Mouse (Mus musculus): ENCODE data around the gene Upk3b. TPM values are rescaled to one million over a fixed set of nuclear protein-coding genes. Genes with fewer than 3 reads are reported as not detected.
"Not testable (repeated sequence)": the region's sequence is repeated elsewhere in the genome, so short reads cannot be mapped to it uniquely, and the experiment has no call there.

The Upk3b gene
- polyA plus RNA-seq, 1 experiment from 2014 or later = 27.8 TPM

GRCm38 (mm10) chr5:136035285-136035684 is 3.0 kb upstream of the Upk3b start:
- H3K36me3 ChIP-seq = peaks cover 17% of the 10 kb centered on the region; the same call in 1 of the 2 replicates
- no peak overlapping the region for H3K27ac ChIP-seq
- H3K9me3 ChIP-seq (replicated peaks) = no peaks in the 10 kb centered on the region
- peaks cover 4% of the 10 kb centered on the region; the same call in 1 of the 2 replicates for H3K4me1 ChIP-seq (replicated peaks)
- no peak overlapping the region for H3K9ac ChIP-seq
- 80% methylated on average over 1 of the region's 1 CpGs for WGBS
- H3K27me3 ChIP-seq = no peaks in the 10 kb centered on the region
- no peak overlapping the region for H3K4me3 ChIP-seq
- no peak for ATAC-seq (replicated peaks; ENCODE audit: insufficient number of reproducible peaks, insufficient read depth, low FRiP score, low read depth)
- H3K4me2 ChIP-seq = no peak overlapping the region

- Histone ChIP-seq H3K27me3 (no peaks in the 10 kb centered on the region), H3K9ac (no peak overlapping the region), H3K9me3 (replicated peaks) (no peaks in the 10 kb centered on the region), H3K36me3 (peaks cover 5% of the 10 kb centered on the region; the same call in 1 of the 2 replicates), H3K4me1 (replicated peaks) (peaks cover 4% of the 10 kb centered on the region; the same call in 1 of the 2 replicates), H3K4me3 (no peak overlapping the region), H3K4me2 (no peak overlapping the region), H3K27ac (no peak overlapping the region)
- WGBS = 90% methylated on average over 1 of the region's 1 CpGs
- ATAC-seq (replicated peaks; ENCODE audit: insufficient number of reproducible peaks, insufficient read depth, low FRiP score, low read depth) = no peak
Measured at GRCm38 (mm10) chr5:136036667-136037066, 1.6 kb upstream of the Upk3b start.

GRCm38 (mm10) chr5:136040210-136040609 is 1.9 kb downstream of the Upk3b start:
- no peak for ATAC-seq (replicated peaks; ENCODE audit: insufficient number of reproducible peaks, insufficient read depth, low FRiP score, low read depth)
- Histone ChIP-seq H3K4me2 (peak overlapping the region; percentile 17), H3K4me1 (replicated peaks) (peaks cover 4% of the 10 kb centered on the region; the same call in 1 of the 2 replicates), H3K27me3 (no peaks in the 10 kb centered on the region), H3K4me3 (no peak overlapping the region), H3K36me3 (no peaks in the 10 kb centered on the region), H3K9me3 (replicated peaks) (no peaks in the 10 kb centered on the region), H3K27ac (no peak overlapping the region), H3K9ac (no peak overlapping the region)
- WGBS = 40% methylated on average over 5 of the region's 5 CpGs

GRCm38 (mm10) chr5:136041260-136041659 is 3.0 kb downstream of the Upk3b start:
- 51% methylated on average over 2 of the region's 2 CpGs for WGBS
- Histone ChIP-seq H3K4me3 (no peak overlapping the region), H3K9ac (no peak overlapping the region), H3K4me1 (replicated peaks) (peaks cover 4% of the 10 kb centered on the region; the same call in 1 of the 2 replicates), H3K4me2 (no peak overlapping the region), H3K27me3 (no peaks in the 10 kb centered on the region), H3K36me3 (no peaks in the 10 kb centered on the region), H3K9me3 (replicated peaks) (no peaks in the 10 kb centered on the region), H3K27ac (no peak overlapping the region)
- ATAC-seq (replicated peaks; ENCODE audit: insufficient number of reproducible peaks, insufficient read depth, low FRiP score, low read depth) = no peak

- Histone ChIP-seq H3K4me1 (replicated peaks) (peaks cover 4% of the 10 kb centered on the region; the same call in 1 of the 2 replicates), H3K4me3 (no peak overlapping the region), H3K4me2 (no peak overlapping the region), H3K9me3 (replicated peaks) (no peaks in the 10 kb centered on the region), H3K27me3 (no peaks in the 10 kb centered on the region), H3K27ac (no peak overlapping the region), H3K36me3 (no peaks in the 10 kb centered on the region), H3K9ac (no peak overlapping the region)
- ATAC-seq (replicated peaks; ENCODE audit: insufficient number of reproducible peaks, insufficient read depth, low FRiP score, low read depth) = no peak
- WGBS = 92% methylated on average over 8 of the region's 8 CpGs
Measured at GRCm38 (mm10) chr5:136041666-136042065, 3.4 kb downstream of the Upk3b start.

GRCm38 (mm10) chr5:136044865-136045264 is 6.6 kb downstream of the Upk3b start:
- no peaks in the 10 kb centered on the region; the same call in 1 of the 2 replicates for H3K4me1 ChIP-seq (replicated peaks)
- no peak overlapping the region for H3K9ac ChIP-seq
- no peaks in the 10 kb centered on the region for H3K36me3 ChIP-seq
- no peaks in the 10 kb centered on the region for H3K27me3 ChIP-seq
- H3K4me2 ChIP-seq = no peak overlapping the region
- no peak overlapping the region for H3K4me3 ChIP-seq
- H3K27ac ChIP-seq = no peak overlapping the region
- ATAC-seq (replicated peaks; ENCODE audit: insufficient number of reproducible peaks, insufficient read depth, low FRiP score, low read depth) = no peak
- H3K9me3 ChIP-seq (replicated peaks) = no peaks in the 10 kb centered on the region
- WGBS = 63% methylated on average over 13 of the region's 13 CpGs

- Histone ChIP-seq H3K4me2 (no peak overlapping the region), H3K9ac (no peak overlapping the region), H3K27me3 (no peaks in the 10 kb centered on the region), H3K4me3 (no peak overlapping the region), H3K27ac (no peak overlapping the region), H3K4me1 (replicated peaks) (no peaks in the 10 kb centered on the region), H3K36me3 (no peaks in the 10 kb centered on the region), H3K9me3 (replicated peaks) (no peaks in the 10 kb centered on the region)
- 39% methylated on average over 9 of the region's 9 CpGs for WGBS
- ATAC-seq (replicated peaks; ENCODE audit: insufficient number of reproducible peaks, insufficient read depth, low FRiP score, low read depth) = no peak
Measured at GRCm38 (mm10) chr5:136045408-136045807, 7.1 kb downstream of the Upk3b start.

GRCm38 (mm10) chr5:136045987-136046386 is 7.7 kb downstream of the Upk3b start:
- Histone ChIP-seq H3K9me3 (replicated peaks) (no peaks in the 10 kb centered on the region), H3K4me3 (no peak overlapping the region), H3K27me3 (no peaks in the 10 kb centered on the region), H3K4me2 (no peak overlapping the region), H3K36me3 (no peaks in the 10 kb centered on the region), H3K4me1 (replicated peaks) (no peaks in the 10 kb centered on the region), H3K9ac (no peak overlapping the region), H3K27ac (no peak overlapping the region)
- ATAC-seq (replicated peaks; ENCODE audit: insufficient number of reproducible peaks, insufficient read depth, low FRiP score, low read depth) = no peak
- 6% methylated on average over 10 of the region's 10 CpGs for whole genome bisulfite sequencing

GRCm38 (mm10) chr5:136048541-136048940 is 10.2 kb downstream of the Upk3b start:
- not testable (repeated sequence) for H3K9me3 ChIP-seq (replicated peaks); H3K27ac ChIP-seq; H3K4me3 ChIP-seq; H3K36me3 ChIP-seq; ATAC-seq (replicated peaks; ENCODE audit: insufficient number of reproducible peaks, insufficient read depth, low FRiP score, low read depth); H3K4me2 ChIP-seq; H3K27me3 ChIP-seq; H3K9ac ChIP-seq
- peaks cover 12% of the 10 kb centered on the region for H3K4me1 ChIP-seq (replicated peaks)

- H3K36me3 ChIP-seq = no peaks in the 10 kb centered on the region
- H3K4me2 ChIP-seq = no peak overlapping the region
- no peaks in the 10 kb centered on the region for H3K27me3 ChIP-seq
- no peak for ATAC-seq (replicated peaks; ENCODE audit: insufficient number of reproducible peaks, insufficient read depth, low FRiP score, low read depth)
- H3K9me3 ChIP-seq (replicated peaks) = no peaks in the 10 kb centered on the region
- H3K4me1 ChIP-seq (replicated peaks) = peaks cover 12% of the 10 kb centered on the region
- no peak overlapping the region for H3K4me3 ChIP-seq
- WGBS = 51% methylated on average over 6 of the region's 6 CpGs
- H3K9ac ChIP-seq = no peak overlapping the region
- no peak overlapping the region for H3K27ac ChIP-seq
Measured at GRCm38 (mm10) chr5:136049926-136050325, 11.6 kb downstream of the Upk3b start.

- Histone ChIP-seq H3K27me3 (no peaks in the 10 kb centered on the region), H3K4me3 (no peak overlapping the region), H3K4me1 (replicated peaks) (peaks cover 12% of the 10 kb centered on the region), H3K9me3 (replicated peaks) (no peaks in the 10 kb centered on the region), H3K36me3 (no peaks in the 10 kb centered on the region), H3K4me2 (no peak overlapping the region), H3K9ac (no peak overlapping the region), H3K27ac (peak overlapping the region; percentile 46)
- ATAC-seq (replicated peaks; ENCODE audit: insufficient number of reproducible peaks, insufficient read depth, low FRiP score, low read depth) = peak; percentile 79
- WGBS = 11% methylated on average over 10 of the region's 10 CpGs
Measured at GRCm38 (mm10) chr5:136051231-136052085, 13.2 kb downstream of the Upk3b start.

Data from heart, embryonic 15.5 days (tissue).